Mouse (Mus musculus): ENCODE data around the gene Dusp13.

GRCm38 (mm10) chr14:21773946-21774345 is 23.0 kb upstream of the Dusp13 start:
- TF ChIP-seq POLR2A (IDR thresholded peaks at IDR 0.05; ENCODE audit: borderline replicate concordance, low read depth, low read length): no peak
- no peak for TF ChIP-seq CTCF (IDR thresholded peaks at IDR 0.05; ENCODE audit: low read depth, low read length)
